Mouse (Mus musculus) heart, embryonic 13.5 days (tissue): ENCODE results near the gene Coro7. TPM values are rescaled to one million over a fixed set of nuclear protein-coding genes. Genes with fewer than 3 reads are reported as not detected.
A peak's percentile ranks its signal among the peaks of the same experiment; 100 is the strongest.

ENCODE experiments used
- ATAC-seq: fragments of 200-750 bp; cut with Nextera tagmentation; 2 replicates; pipeline ENCODE4 v1.8.0; 2017; ENCODE audit warnings: moderate TSS enrichment; ENCODE audit not compliant: insufficient number of reproducible peaks, low FRiP score, low TSS enrichment; ENCODE audit errors: extremely low read depth
- H3K27ac ChIP-seq: fragments of 300-500 bp; sonication (generic); replicated peaks from 2 replicates; pipeline ENCODE4 v1.5.1; 2015; ENCODE audit warnings: moderate library complexity, mild to moderate bottlenecking, inconsistent platforms
- H3K27me3 ChIP-seq: fragments of 300-500 bp; sonication (generic); replicated peaks from 2 replicates; pipeline ENCODE4 v1.6.1; 2015; ENCODE audit warnings: mild to moderate bottlenecking, inconsistent platforms
- H3K36me3 ChIP-seq: fragments of 300-500 bp; sonication (generic); 2 replicates; pipeline ENCODE4 v1.6.1; 2015; ENCODE audit warnings: mild to moderate bottlenecking, inconsistent platforms
- H3K4me1 ChIP-seq: fragments of 300-500 bp; sonication (generic); 2 replicates; pipeline ENCODE4 v1.6.1; 2015; ENCODE audit warnings: inconsistent platforms
- H3K4me2 ChIP-seq: fragments of 300-500 bp; sonication (generic); 2 replicates; pipeline ENCODE4 v1.6.1; 2015; ENCODE audit warnings: inconsistent platforms, mild to moderate bottlenecking, moderate library complexity
- H3K4me3 ChIP-seq: fragments of 300-500 bp; sonication (generic); 2 replicates; pipeline ENCODE4 v1.5.1; 2015; ENCODE audit warnings: moderate library complexity, mild to moderate bottlenecking, inconsistent platforms
- H3K9ac ChIP-seq: fragments of 300-500 bp; sonication (generic); 2 replicates; pipeline ENCODE4 v1.6.1; 2015; ENCODE audit warnings: inconsistent platforms, mild to moderate bottlenecking, moderate library complexity
- H3K9me3 ChIP-seq: fragments of 300-500 bp; sonication (generic); 2 replicates; pipeline ENCODE4 v1.6.1; 2016; ENCODE audit warnings: inconsistent platforms
- WGBS: fragments of 180-500 bp; shearing (Covaris S2); methylation state at CpG from one replicate; pipeline ENCODE4 v1.1.7; 2015; ENCODE audit warnings: mixed read lengths; 5-methylcytosine and 5-hydroxymethylcytosine counted together
- polyA plus RNA-seq: library from polyadenylated mRNA; unstranded; fragments of >200 nt; fragmentation: Nextera tagmentation; extraction: Ambion mirVana; gene quantifications from 2 replicates; pipeline ENCODE4 v1.2.1, GENCODE M21; 2015

Gene Coro7
- polyA plus RNA-seq, 1 experiment from 2014 or later = 15.2 TPM

- WGBS = 90% methylated on average over 7 of the region's 7 CpGs
- peaks cover 80% of the 10 kb centered on the region for H3K36me3 ChIP-seq
- H3K27me3 ChIP-seq = no peaks in the 10 kb centered on the region
- H3K4me2 ChIP-seq = no peak overlapping the region
- H3K9ac ChIP-seq = no peak overlapping the region
- no peak for ATAC-seq
- no peak overlapping the region for H3K27ac ChIP-seq
- H3K4me1 ChIP-seq = peaks cover 21% of the 10 kb centered on the region
- no peak overlapping the region for H3K4me3 ChIP-seq
- no peaks in the 10 kb centered on the region for H3K9me3 ChIP-seq
Measured at GRCm38 (mm10) chr16:4611676-4612075, 67.9 kb downstream of the Coro7 start.

- ATAC-seq = no peak
- Histone ChIP-seq H3K9ac (no peak overlapping the region), H3K4me3 (no peak overlapping the region), H3K4me1 (peaks cover 25% of the 10 kb centered on the region), H3K27ac (no peak overlapping the region), H3K4me2 (no peak overlapping the region), H3K9me3 (no peaks in the 10 kb centered on the region), H3K36me3 (peaks cover 77% of the 10 kb centered on the region), H3K27me3 (no peaks in the 10 kb centered on the region)
- WGBS = 84% methylated on average over 5 of the region's 5 CpGs
Measured at GRCm38 (mm10) chr16:4611193-4611592, 68.4 kb downstream of the Coro7 start.

GRCm38 (mm10) chr16:4608532-4609059, 71.0 kb downstream of the Coro7 start:
- ATAC-seq = no peak
- H3K4me3 ChIP-seq = no peak overlapping the region
- H3K36me3 ChIP-seq = peaks cover 51% of the 10 kb centered on the region
- H3K9ac ChIP-seq = 0 out of 2 replicates have a peak overlapping the region, but pooled peaks have one; percentile 13
- H3K4me2 ChIP-seq = no peak overlapping the region
- H3K9me3 ChIP-seq = no peaks in the 10 kb centered on the region
- 78% methylated on average over 19 of the region's 19 CpGs for WGBS
- H3K4me1 ChIP-seq = peaks cover 49% of the 10 kb centered on the region
- no peaks in the 10 kb centered on the region for H3K27me3 ChIP-seq
- H3K27ac ChIP-seq = no peak overlapping the region; the same call in 1 of the 2 replicates

GRCm38 (mm10) chr16:4607818-4608531, 71.6 kb downstream of the Coro7 start:
- Histone ChIP-seq H3K27ac (peak overlapping the region; percentile 89), H3K27me3 (no peaks in the 10 kb centered on the region), H3K4me1 (peaks cover 56% of the 10 kb centered on the region), H3K4me2 (peak overlapping the region; percentile 29; the same call in 1 of the 2 replicates), H3K9ac (peak overlapping the region; percentile 68), H3K36me3 (peaks cover 45% of the 10 kb centered on the region), H3K4me3 (no peak overlapping the region), H3K9me3 (no peaks in the 10 kb centered on the region)
- WGBS = 46% methylated on average over 9 of the region's 9 CpGs
- no peak for ATAC-seq

GRCm38 (mm10) chr16:4606431-4607084, 73.0 kb downstream of the Coro7 start:
- peak overlapping the region; percentile 89 for H3K27ac ChIP-seq
- H3K4me3 ChIP-seq = no peak overlapping the region
- H3K4me1 ChIP-seq = peaks cover 70% of the 10 kb centered on the region
- ATAC-seq = no peak
- no peaks in the 10 kb centered on the region for H3K9me3 ChIP-seq
- H3K27me3 ChIP-seq = no peaks in the 10 kb centered on the region
- peak overlapping the region; percentile 29 for H3K4me2 ChIP-seq
- peak overlapping the region; percentile 68 for H3K9ac ChIP-seq
- WGBS = 15% methylated on average over 5 of the region's 5 CpGs
- peaks cover 31% of the 10 kb centered on the region for H3K36me3 ChIP-seq

GRCm38 (mm10) chr16:4605514-4606131, 74.0 kb downstream of the Coro7 start:
- no peak for ATAC-seq
- no peak overlapping the region for H3K4me2 ChIP-seq
- H3K27me3 ChIP-seq = no peaks in the 10 kb centered on the region
- H3K27ac ChIP-seq = peak overlapping the region; percentile 89
- H3K9me3 ChIP-seq = no peaks in the 10 kb centered on the region
- H3K4me3 ChIP-seq = no peak overlapping the region
- WGBS = 69% methylated on average over 13 of the region's 13 CpGs
- H3K4me1 ChIP-seq = peaks cover 79% of the 10 kb centered on the region
- peaks cover 21% of the 10 kb centered on the region for H3K36me3 ChIP-seq
- peak overlapping the region; percentile 68 for H3K9ac ChIP-seq

- no peak overlapping the region for H3K4me2 ChIP-seq
- ATAC-seq = no peak
- 57% methylated on average over 11 of the region's 11 CpGs for WGBS
- peaks cover 92% of the 10 kb centered on the region for H3K4me1 ChIP-seq
- H3K27ac ChIP-seq = peak overlapping the region; percentile 89
- peak overlapping the region; percentile 68 for H3K9ac ChIP-seq
- no peaks in the 10 kb centered on the region for H3K27me3 ChIP-seq
- peaks cover 10% of the 10 kb centered on the region for H3K36me3 ChIP-seq
- no peaks in the 10 kb centered on the region for H3K9me3 ChIP-seq
- no peak overlapping the region for H3K4me3 ChIP-seq
Measured at GRCm38 (mm10) chr16:4604293-4604837, 75.2 kb downstream of the Coro7 start.

GRCm38 (mm10) chr16:4603453-4603837, 76.1 kb downstream of the Coro7 start:
- no peak overlapping the region for H3K4me3 ChIP-seq
- peaks cover 100% of the 10 kb centered on the region for H3K4me1 ChIP-seq
- peak overlapping the region; percentile 89 for H3K27ac ChIP-seq
- H3K27me3 ChIP-seq = no peaks in the 10 kb centered on the region
- H3K9me3 ChIP-seq = no peaks in the 10 kb centered on the region
- ATAC-seq = no peak
- peak overlapping the region; percentile 49 for H3K4me2 ChIP-seq
- peak overlapping the region; percentile 68 for H3K9ac ChIP-seq
- H3K36me3 ChIP-seq = peaks cover 2% of the 10 kb centered on the region; the same call in 1 of the 2 replicates
- WGBS = 44% methylated on average over 1 of the region's 1 CpGs

GRCm38 (mm10) chr16:4602766-4603452, 76.7 kb downstream of the Coro7 start:
- 17% methylated on average over 7 of the region's 7 CpGs for WGBS
- no peaks in the 10 kb centered on the region for H3K27me3 ChIP-seq
- H3K9ac ChIP-seq = peak overlapping the region; percentile 68
- H3K36me3 ChIP-seq = no peaks in the 10 kb centered on the region
- no peak for ATAC-seq
- no peaks in the 10 kb centered on the region for H3K9me3 ChIP-seq
- H3K27ac ChIP-seq = peak overlapping the region; percentile 89
- H3K4me1 ChIP-seq = peaks cover 100% of the 10 kb centered on the region
- no peak overlapping the region for H3K4me3 ChIP-seq
- H3K4me2 ChIP-seq = peak overlapping the region; percentile 49

GRCm38 (mm10) chr16:4602189-4602588, 77.4 kb downstream of the Coro7 start:
- Histone ChIP-seq H3K27ac (peak overlapping the region; percentile 89), H3K4me1 (peaks cover 100% of the 10 kb centered on the region), H3K27me3 (no peaks in the 10 kb centered on the region), H3K36me3 (no peaks in the 10 kb centered on the region), H3K9ac (peak overlapping the region; percentile 68), H3K9me3 (no peaks in the 10 kb centered on the region), H3K4me2 (peak overlapping the region; percentile 49), H3K4me3 (no peak overlapping the region)
- ATAC-seq = no peak
- WGBS = 15% methylated on average over 3 of the region's 3 CpGs
